Comparison of ENCODE assay signal across 1 mouse cellular context in genomic region chr10:128149592-128149991, GRCm38 (mm10).
TF ChIP-seq lines count a peak whose summit lies in the region.

No protein-coding gene starts in this region.

TF ChIP-seq in CH12.LX, 34 proteins besides CTCF, POLR2A, EP300 and RAD21 (continued from another document):
- TF ChIP-seq CHD1 (IDR thresholded peaks at IDR 0.05; ENCODE audit: low read depth, low read length) (no peak), TBP (conservative IDR thresholded peaks at IDR 0.05; ENCODE audit: low read depth, low read length) (no peak), MYC (IDR thresholded peaks at IDR 0.05; ENCODE audit: low read depth, low read length) (no peak), MEF2A (IDR thresholded peaks at IDR 0.05; ENCODE audit: borderline replicate concordance, low read depth, low read length) (0 out of 2 replicates have a peak, but pooled peaks have one; percentile 49), ZC3H11A (IDR thresholded peaks at IDR 0.05; ENCODE audit: low read depth, low read length) (no peak; the same call in 1 of the 2 replicates), E2F4 (IDR thresholded peaks at IDR 0.05; ENCODE audit: insufficient replicate concordance, low read depth, low read length) (no peak), PAX5 (IDR thresholded peaks at IDR 0.05; ENCODE audit: low read length) (no peak), HCFC1 (IDR thresholded peaks at IDR 0.05; ENCODE audit: low read depth, low read length) (peak; percentile 50)
